Mouse (Mus musculus) urinary bladder, postnatal 4 days (tissue): ENCODE data around the gene Clmp.
"Not testable (repeated sequence)": the region's sequence is repeated elsewhere in the genome, so short reads cannot be mapped to it uniquely, and the experiment has no call there.

ENCODE experiments used
- DNase-seq, 2 experiments: peaks; one replicate each; pipeline ENCODE4 v3.0.0; 2021 to 2022; ENCODE audit warnings: low spot score in 2 of 2

The Clmp gene

GRCm38 (mm10) chr9:40731591-40732048 lies 45.9 kb downstream of the Clmp start:
- no peak for DNase-seq

GRCm38 (mm10) chr9:40732302-40732701 lies 46.5 kb downstream of the Clmp start:
- DNase-seq = no peak

- DNase-seq = no peak
Observed at GRCm38 (mm10) chr9:40737117-40737516, 51.4 kb downstream of the Clmp start.

- no peak for DNase-seq
Observed at GRCm38 (mm10) chr9:40743525-40744034, 57.8 kb downstream of the Clmp start.

- no peak for DNase-seq
Observed at GRCm38 (mm10) chr9:40744233-40744632, 58.5 kb downstream of the Clmp start.

- DNase-seq = no peak
Observed at GRCm38 (mm10) chr9:40746796-40747195, 61.0 kb downstream of the Clmp start.

- no peak for DNase-seq
Observed at GRCm38 (mm10) chr9:40747249-40747648, 61.5 kb downstream of the Clmp start.

- DNase-seq = no peak
Observed at GRCm38 (mm10) chr9:40749832-40750620, 64.3 kb downstream of the Clmp start.

GRCm38 (mm10) chr9:40751749-40752148 lies 66.0 kb downstream of the Clmp start:
- DNase-seq = no peak

- no peak for DNase-seq
Observed at GRCm38 (mm10) chr9:40756401-40756800, 70.6 kb downstream of the Clmp start.

- DNase-seq = peak in 1 of 2 experiments; percentile 38
Observed at GRCm38 (mm10) chr9:40757105-40757626, 71.4 kb downstream of the Clmp start.

- peak in 1 of 2 experiments; percentile 72 for DNase-seq
Observed at GRCm38 (mm10) chr9:40757685-40758270, 72.0 kb downstream of the Clmp start.

- no peak for DNase-seq
Observed at GRCm38 (mm10) chr9:40762354-40762753, 76.6 kb downstream of the Clmp start.

GRCm38 (mm10) chr9:40764887-40765580 lies 79.3 kb downstream of the Clmp start:
- DNase-seq = no peak

- peak in 1 of 2 experiments; percentile 28 for DNase-seq
Observed at GRCm38 (mm10) chr9:40765581-40765940, 79.8 kb downstream of the Clmp start.

GRCm38 (mm10) chr9:40766058-40766605 lies 80.4 kb downstream of the Clmp start:
- peak in 1 of 2 experiments; percentile 19 for DNase-seq

- DNase-seq = no peak
Observed at GRCm38 (mm10) chr9:40767946-40768345, 82.2 kb downstream of the Clmp start.

- DNase-seq = no peak
Observed at GRCm38 (mm10) chr9:40772246-40772645, 86.5 kb downstream of the Clmp start.

- not testable (repeated sequence) for DNase-seq
Observed at GRCm38 (mm10) chr9:40773142-40773541, 87.4 kb downstream of the Clmp start.

GRCm38 (mm10) chr9:40773869-40774268 lies 88.1 kb downstream of the Clmp start:
- DNase-seq = no peak

GRCm38 (mm10) chr9:40776044-40776443 lies 90.3 kb downstream of the Clmp start:
- no peak for DNase-seq
